Mouse (Mus musculus) kidney, adult 2 months (tissue): ENCODE results near the gene Cdc14a.

Experiments used
- CTCF ChIP-seq: fragments of 200-500 bp; conservative IDR thresholded peaks from 2 replicates; pipeline ENCODE4 v1.5.1; 2011; ENCODE audit warnings: low read depth, mild to moderate bottlenecking, control low read depth, low read length, moderate library complexity, mixed read lengths; ENCODE audit not compliant: insufficient read depth, insufficient read length
- POLR2A ChIP-seq: fragments of 200-500 bp; IDR thresholded peaks from one replicate; pipeline ENCODE4 v1.6.1; 2011; ENCODE audit warnings: low read depth, low read length, control low read depth

DNA sequence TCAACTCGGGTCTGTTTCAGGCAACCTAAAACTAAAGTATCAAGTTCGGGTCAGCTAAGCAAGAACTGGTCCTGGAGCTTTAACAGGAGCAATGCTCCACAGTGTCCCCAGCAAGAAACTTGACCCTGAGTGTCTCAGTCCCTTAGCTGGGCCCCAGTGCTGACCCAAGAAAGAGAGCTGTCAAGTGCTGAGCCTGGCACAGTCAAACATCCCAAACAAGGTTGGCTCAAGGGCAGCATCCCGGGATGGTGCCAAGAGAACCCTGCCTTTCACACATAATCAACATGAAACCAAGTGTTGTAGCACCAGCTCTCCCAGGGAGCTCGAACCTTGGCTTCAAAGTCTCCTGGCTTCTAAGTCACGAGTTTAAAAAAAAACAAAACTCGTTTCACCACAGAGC, 71.3 kb downstream of the Cdc14a start:
- TF ChIP-seq CTCF (no peak), POLR2A (no peak)
